Mouse (Mus musculus) hindbrain, embryonic 16.5 days (tissue): ENCODE measurements at regions not wholly inside any gene's neighbourhood (a gene's known extent, or its start where the extent isn't known, plus 50 kb on each side); places are given as distances from the start of the nearest gene placed in this dataset.

Experiments used
- ATAC-seq: fragments of 200-750 bp; cut with Nextera tagmentation; 2 replicates; pipeline ENCODE4 v1.8.0; 2017; ENCODE audit warnings: moderate TSS enrichment, moderate library complexity
- H3K27ac ChIP-seq: fragments of 300-500 bp; sonication (generic); 2 replicates; pipeline ENCODE4 v1.5.1; 2014; ENCODE audit warnings: low read depth, mild to moderate bottlenecking, control low read depth, low read length, moderate library complexity
- H3K27me3 ChIP-seq: fragments of 300-500 bp; sonication (generic); replicated peaks from 2 replicates; pipeline ENCODE4 v1.6.1; 2014; ENCODE audit warnings: low read length; ENCODE audit not compliant: control insufficient read depth, insufficient read depth
- H3K36me3 ChIP-seq: fragments of 300-500 bp; sonication (generic); 2 replicates; pipeline ENCODE4 v1.6.1; 2014; ENCODE audit warnings: mild to moderate bottlenecking, low read length, moderate library complexity, mixed read lengths; ENCODE audit not compliant: control insufficient read depth, insufficient read depth
- H3K4me1 ChIP-seq: fragments of 300-500 bp; sonication (generic); 2 replicates; pipeline ENCODE4 v1.6.1; 2014; ENCODE audit warnings: low read depth, low read length; ENCODE audit not compliant: control insufficient read depth, insufficient read depth
- H3K4me2 ChIP-seq: fragments of 300-500 bp; sonication (generic); 2 replicates; pipeline ENCODE4 v1.6.1; 2014; ENCODE audit warnings: mild to moderate bottlenecking, low read length, control low read depth, moderate library complexity
- H3K4me3 ChIP-seq: fragments of 300-500 bp; sonication (generic); 2 replicates; pipeline ENCODE4 v1.5.1; 2014; ENCODE audit warnings: mild to moderate bottlenecking, low read length, control low read depth, moderate library complexity
- H3K9ac ChIP-seq: fragments of 300-500 bp; sonication (generic); 2 replicates; pipeline ENCODE4 v1.6.1; 2014; ENCODE audit warnings: low read depth, mild to moderate bottlenecking, control low read depth, low read length, moderate library complexity
- H3K9me3 ChIP-seq: fragments of 300-500 bp; sonication (generic); 2 replicates; pipeline ENCODE4 v1.6.1; 2014; ENCODE audit warnings: mild to moderate bottlenecking, low read length, moderate library complexity; ENCODE audit not compliant: control insufficient read depth
- WGBS: fragments of 180-500 bp; shearing (Covaris S2); extraction: QIAGEN DNeasy Blood & Tissue Kit; methylation state at CpG from one replicate; pipeline ENCODE4 v1.1.7; 2014; 5-methylcytosine and 5-hydroxymethylcytosine counted together

- Histone ChIP-seq H3K9ac (no peak overlapping the region), H3K4me1 (no peaks in the 10 kb centered on the region), H3K27me3 (no peaks in the 10 kb centered on the region), H3K27ac (no peak overlapping the region), H3K4me3 (no peak overlapping the region), H3K9me3 (no peaks in the 10 kb centered on the region), H3K4me2 (no peak overlapping the region), H3K36me3 (no peaks in the 10 kb centered on the region)
- no peak for ATAC-seq
- 91% methylated on average over 4 of the region's 4 CpGs for WGBS
Measured at GRCm38 (mm10) chr13:19902786-19903185, 78.7 kb upstream of the Gpr141 start.

GRCm38 (mm10) chr13:19897191-19897590, 73.1 kb upstream of the Gpr141 start:
- Histone ChIP-seq H3K4me3 (no peak overlapping the region), H3K9ac (no peak overlapping the region), H3K27ac (no peak overlapping the region), H3K36me3 (no peaks in the 10 kb centered on the region), H3K4me2 (no peak overlapping the region), H3K9me3 (no peaks in the 10 kb centered on the region), H3K27me3 (no peaks in the 10 kb centered on the region), H3K4me1 (no peaks in the 10 kb centered on the region)
- ATAC-seq, result no peak
- 85% methylated on average over 1 of the region's 1 CpGs for WGBS

GRCm38 (mm10) chr13:19888983-19889773, 65.1 kb upstream of the Gpr141 start:
- H3K4me1 ChIP-seq, result no peaks in the 10 kb centered on the region
- no peaks in the 10 kb centered on the region for H3K36me3 ChIP-seq
- H3K9ac ChIP-seq, result no peak overlapping the region
- ATAC-seq, result peak; percentile 34
- no peaks in the 10 kb centered on the region for H3K9me3 ChIP-seq
- H3K4me2 ChIP-seq, result no peak overlapping the region
- no peaks in the 10 kb centered on the region for H3K27me3 ChIP-seq
- H3K27ac ChIP-seq, result no peak overlapping the region
- 52% methylated on average over 11 of the region's 11 CpGs for WGBS
- no peak overlapping the region for H3K4me3 ChIP-seq

GRCm38 (mm10) chr13:19883896-19884658, 60.0 kb upstream of the Gpr141 start:
- 79% methylated on average over 7 of the region's 7 CpGs for WGBS
- 0 out of 2 replicates have a peak, but pooled peaks have one; percentile 40 for ATAC-seq
- H3K27me3 ChIP-seq, result no peaks in the 10 kb centered on the region

GRCm38 (mm10) chr13:19882889-19883288, 58.8 kb upstream of the Gpr141 start:
- Histone ChIP-seq H3K9me3 (no peaks in the 10 kb centered on the region), H3K9ac (no peak overlapping the region), H3K36me3 (no peaks in the 10 kb centered on the region), H3K4me3 (no peak overlapping the region), H3K4me1 (no peaks in the 10 kb centered on the region), H3K27ac (no peak overlapping the region), H3K4me2 (no peak overlapping the region), H3K27me3 (no peaks in the 10 kb centered on the region)
- ATAC-seq, result no peak
- 88% methylated on average over 4 of the region's 4 CpGs for WGBS

More at GRCm38 (mm10) chr13:19883896-19884658, 60.0 kb upstream of the Gpr141 start:
- H3K4me2 ChIP-seq, result no peak overlapping the region
- no peaks in the 10 kb centered on the region for H3K36me3 ChIP-seq
- no peak overlapping the region for H3K27ac ChIP-seq
- no peak overlapping the region for H3K4me3 ChIP-seq
- no peak overlapping the region for H3K9ac ChIP-seq
- H3K9me3 ChIP-seq, result no peaks in the 10 kb centered on the region
- H3K4me1 ChIP-seq, result no peaks in the 10 kb centered on the region

- no peak overlapping the region for H3K4me2 ChIP-seq
- H3K4me1 ChIP-seq, result no peaks in the 10 kb centered on the region
- WGBS, result 93% methylated on average over 5 of the region's 5 CpGs
- H3K27me3 ChIP-seq, result no peaks in the 10 kb centered on the region
- H3K27ac ChIP-seq, result no peak overlapping the region
- no peaks in the 10 kb centered on the region for H3K36me3 ChIP-seq
- H3K9me3 ChIP-seq, result no peaks in the 10 kb centered on the region
- H3K4me3 ChIP-seq, result no peak overlapping the region
- H3K9ac ChIP-seq, result no peak overlapping the region
- ATAC-seq, result no peak
Measured at GRCm38 (mm10) chr13:19881772-19882171, 57.7 kb upstream of the Gpr141 start.

GRCm38 (mm10) chr13:19874621-19875249, 50.7 kb upstream of the Gpr141 start:
- no peak overlapping the region for H3K4me2 ChIP-seq
- H3K9ac ChIP-seq, result no peak overlapping the region
- no peak for ATAC-seq
- H3K4me1 ChIP-seq, result no peaks in the 10 kb centered on the region
- no peaks in the 10 kb centered on the region for H3K36me3 ChIP-seq
- 88% methylated on average over 7 of the region's 7 CpGs for WGBS
- H3K27me3 ChIP-seq, result no peaks in the 10 kb centered on the region
- no peak overlapping the region for H3K4me3 ChIP-seq
- no peaks in the 10 kb centered on the region for H3K9me3 ChIP-seq
- no peak overlapping the region for H3K27ac ChIP-seq
